Mouse (Mus musculus): ENCODE measurements around the gene Qtrt2.

The Qtrt2 gene

DNA sequence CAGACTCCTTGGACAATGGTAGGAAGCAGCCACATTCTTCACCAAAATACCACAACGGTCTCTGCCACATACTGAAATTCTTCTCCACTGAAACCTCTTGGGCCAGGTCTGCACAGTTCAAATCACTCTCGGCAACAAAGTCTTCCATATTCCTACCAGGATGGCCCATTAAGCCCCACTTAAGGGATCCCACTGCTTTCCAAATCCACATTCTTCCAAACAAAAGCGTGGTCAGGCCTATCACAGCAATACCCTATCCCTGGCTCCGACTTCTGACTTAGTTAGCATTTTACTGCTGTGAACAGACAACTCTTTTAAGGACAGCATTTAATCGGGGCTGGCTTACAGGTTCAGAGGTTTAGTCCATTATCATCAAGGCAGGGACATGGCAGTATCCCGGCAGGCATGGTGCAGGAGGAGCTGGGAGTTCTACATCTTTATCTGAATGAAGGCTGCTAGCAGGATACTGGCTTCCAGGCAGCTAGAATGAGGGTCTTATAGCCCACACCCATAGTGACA lies at the start of gene Qtrt2:
Gene Qtrt2 (minus strand): TSS at position 469 of the 519 bp plus-strand sequence.
- DNase-seq (ENCODE audit: low read depth, low spot score) = peak; percentile 54

GRCm38 (mm10) chr16:43973606-43974220 lies 47.1 kb upstream of the Qtrt2 start:
- DNase-seq (ENCODE audit: low read depth, low spot score) = no peak

- DNase-seq (ENCODE audit: low read depth, low spot score) = no peak
Observed at GRCm38 (mm10) chr16:43973147-43973546, 46.5 kb upstream of the Qtrt2 start.

- DNase-seq (ENCODE audit: low read depth, low spot score) = no peak
Observed at GRCm38 (mm10) chr16:43972391-43972790, 45.8 kb upstream of the Qtrt2 start.

GRCm38 (mm10) chr16:43971741-43972140 lies 45.1 kb upstream of the Qtrt2 start:
- no peak for DNase-seq (ENCODE audit: low read depth, low spot score)

GRCm38 (mm10) chr16:43971189-43971588 lies 44.6 kb upstream of the Qtrt2 start:
- DNase-seq (ENCODE audit: low read depth, low spot score) = no peak

GRCm38 (mm10) chr16:43970426-43970825 lies 43.8 kb upstream of the Qtrt2 start:
- no peak for DNase-seq (ENCODE audit: low read depth, low spot score)

- no peak for DNase-seq (ENCODE audit: low read depth, low spot score)
Observed at GRCm38 (mm10) chr16:43965781-43966389, 39.3 kb upstream of the Qtrt2 start.

DNA sequence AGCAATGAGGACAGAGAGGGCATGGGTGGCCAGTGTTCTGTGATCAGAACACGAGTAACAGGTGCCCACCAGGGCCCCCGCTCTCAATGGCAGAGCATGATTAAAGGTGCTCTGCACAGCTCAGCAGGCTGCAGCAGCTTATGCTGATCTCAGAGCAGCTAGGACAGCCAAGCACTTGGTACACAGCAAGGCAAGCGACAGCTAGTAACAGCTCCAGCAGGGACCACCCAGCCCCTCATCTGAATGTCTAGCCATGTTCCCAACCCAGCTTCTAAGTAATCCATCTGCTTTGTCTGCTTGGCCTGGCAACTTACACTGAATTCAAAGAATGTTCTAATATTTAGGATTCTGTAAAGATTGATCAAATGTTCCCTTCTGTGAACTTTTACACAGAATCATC lies 37.2 kb upstream of the Qtrt2 start:
- no peak for DNase-seq (ENCODE audit: low read depth, low spot score)

DNA sequence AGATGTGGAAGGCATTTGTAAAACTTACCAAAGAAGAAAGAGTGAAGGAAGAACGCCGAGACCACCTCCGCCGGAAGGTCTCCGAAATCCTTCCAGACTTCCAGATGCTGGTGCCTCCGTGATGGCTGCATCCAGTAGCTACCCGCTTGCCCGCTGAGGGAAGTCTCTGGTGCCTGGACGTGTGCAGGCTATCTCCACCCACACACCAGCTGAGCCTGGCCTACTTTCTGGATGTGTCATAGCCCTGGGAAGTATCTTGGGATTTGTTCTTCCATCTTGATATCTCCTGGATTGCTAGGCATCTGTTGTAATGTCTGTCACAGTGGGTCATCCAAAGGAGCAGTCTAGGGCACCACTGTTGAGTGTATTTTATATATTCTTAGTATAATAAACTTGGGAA lies 36.7 kb upstream of the Qtrt2 start:
- no peak for DNase-seq (ENCODE audit: low read depth, low spot score)

DNA sequence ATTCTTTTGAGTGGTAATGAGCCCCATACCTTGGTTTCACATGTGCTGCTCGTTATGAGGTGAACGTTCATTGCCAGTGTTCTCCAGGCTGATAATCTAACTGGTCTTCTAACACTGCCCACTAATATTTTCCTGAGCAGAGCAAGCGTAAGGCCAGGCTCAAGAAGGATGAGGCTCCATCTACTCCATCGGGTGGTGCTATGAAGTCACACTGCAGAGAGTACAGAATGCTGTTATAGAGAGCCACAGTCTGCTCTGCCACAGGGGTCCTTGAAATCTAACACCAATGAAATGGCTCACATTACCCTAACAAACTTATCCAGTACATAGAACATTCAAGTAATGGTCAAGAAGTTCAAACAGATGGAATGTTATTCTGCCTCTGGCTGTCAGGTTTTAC lies 31.4 kb upstream of the Qtrt2 start:
- DNase-seq (ENCODE audit: low read depth, low spot score) = no peak

DNA sequence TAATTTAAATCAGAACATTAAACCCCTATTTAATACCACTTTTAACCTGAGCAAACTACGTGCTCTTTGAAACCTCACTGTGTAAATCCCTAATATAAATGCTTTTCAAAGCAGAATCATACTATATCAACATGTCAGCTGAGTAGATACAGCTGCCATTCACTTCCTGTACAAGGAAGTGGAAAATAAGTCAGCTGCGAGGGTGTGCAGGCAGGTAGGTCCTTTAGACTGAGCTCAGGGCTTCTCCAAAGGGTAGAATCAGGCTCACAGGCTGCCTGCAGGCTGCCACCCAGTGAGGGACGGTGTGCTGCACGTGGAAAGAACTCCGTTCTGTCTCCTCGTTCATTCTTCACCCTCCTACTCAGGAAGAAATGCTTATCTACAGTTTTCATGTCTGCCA lies 28.3 kb upstream of the Qtrt2 start:
- no peak for DNase-seq (ENCODE audit: low read depth, low spot score)

DNA sequence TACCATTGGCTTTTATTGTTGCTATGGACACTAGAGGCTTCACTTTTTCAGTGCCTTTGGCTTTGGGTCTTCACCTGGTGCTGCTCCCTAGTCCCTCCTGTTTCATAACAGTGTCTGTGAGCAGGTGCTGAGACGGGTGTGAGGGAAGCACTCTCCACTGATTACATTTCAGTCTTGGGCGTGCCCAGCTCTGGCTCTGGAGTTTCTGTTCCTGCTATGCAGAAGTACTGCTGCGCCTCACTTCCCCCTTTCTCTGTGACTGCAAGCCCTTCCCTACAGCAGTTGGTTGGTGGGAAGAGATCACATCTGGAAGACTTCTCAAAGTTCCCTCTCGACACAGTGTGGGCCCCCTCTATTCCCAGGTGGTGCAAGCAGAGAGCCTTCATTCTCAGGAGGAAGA lies 25.0 kb upstream of the Qtrt2 start:
- DNase-seq (ENCODE audit: low read depth, low spot score) = no peak

- DNase-seq (ENCODE audit: low read depth, low spot score) = no peak
Observed at GRCm38 (mm10) chr16:43945869-43946268, 19.3 kb upstream of the Qtrt2 start.

DNA sequence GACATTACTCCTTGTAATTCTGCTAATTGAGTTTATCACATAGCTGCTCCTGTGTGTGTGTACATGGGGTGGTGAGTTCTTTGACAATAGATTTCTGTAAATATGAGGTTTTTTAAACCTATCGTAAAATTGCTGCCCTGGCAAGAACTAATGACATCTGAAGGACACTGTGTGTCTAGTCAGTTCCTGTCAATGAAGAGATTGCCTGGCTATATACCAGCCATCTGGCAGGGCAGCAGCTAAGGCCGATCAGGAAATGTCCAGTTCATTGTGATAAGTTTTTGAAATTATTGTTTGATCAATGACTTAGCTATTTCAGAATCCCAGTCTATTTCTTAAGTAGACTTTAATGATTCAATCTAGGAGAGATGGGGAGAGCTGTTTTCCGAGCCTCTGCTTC lies 18.7 kb upstream of the Qtrt2 start:
- DNase-seq (ENCODE audit: low read depth, low spot score) = no peak

DNA sequence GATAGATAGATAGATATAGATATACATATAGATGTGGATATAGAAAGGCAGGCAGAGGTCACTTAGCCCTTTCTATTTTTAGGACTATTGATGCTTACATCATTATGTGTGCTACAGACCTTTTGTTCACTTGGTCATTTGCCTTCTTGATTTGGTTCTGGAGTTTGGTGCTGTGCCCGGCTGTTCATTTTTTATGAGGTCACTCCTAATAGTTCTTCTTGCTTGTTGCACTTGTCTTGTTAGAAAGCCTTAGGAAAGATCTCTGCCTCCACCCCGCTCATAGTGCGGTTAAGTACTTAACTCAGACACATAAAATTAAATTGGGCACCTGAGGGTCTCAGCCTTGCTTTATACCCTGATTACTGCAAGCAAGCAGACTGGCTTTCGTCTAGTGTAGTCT lies 14.2 kb upstream of the Qtrt2 start:
- DNase-seq (ENCODE audit: low read depth, low spot score) = no peak

DNA sequence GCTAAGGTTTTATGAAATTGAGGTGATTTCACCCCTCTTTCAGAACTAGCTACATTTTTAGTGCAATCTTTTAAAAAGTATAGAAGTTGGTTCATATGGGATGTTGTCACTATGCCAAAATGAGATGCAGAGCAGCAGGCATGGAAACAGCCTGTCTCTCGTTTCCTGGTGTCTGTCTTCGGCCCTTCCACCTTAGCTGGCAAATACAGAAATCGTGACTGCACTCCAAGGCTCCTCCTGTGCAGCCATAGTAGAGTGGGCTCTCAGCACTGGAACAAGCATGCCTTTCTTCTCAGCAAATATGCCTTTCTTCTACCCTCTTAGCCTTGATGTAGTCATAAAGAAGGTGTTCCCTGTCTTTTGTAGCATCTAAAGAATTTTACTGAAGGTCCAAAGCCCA lies 9.3 kb upstream of the Qtrt2 start:
- no peak for DNase-seq (ENCODE audit: low read depth, low spot score)

- DNase-seq (ENCODE audit: low read depth, low spot score) = no peak
Observed at GRCm38 (mm10) chr16:43935367-43935766, 8.8 kb upstream of the Qtrt2 start.

DNA sequence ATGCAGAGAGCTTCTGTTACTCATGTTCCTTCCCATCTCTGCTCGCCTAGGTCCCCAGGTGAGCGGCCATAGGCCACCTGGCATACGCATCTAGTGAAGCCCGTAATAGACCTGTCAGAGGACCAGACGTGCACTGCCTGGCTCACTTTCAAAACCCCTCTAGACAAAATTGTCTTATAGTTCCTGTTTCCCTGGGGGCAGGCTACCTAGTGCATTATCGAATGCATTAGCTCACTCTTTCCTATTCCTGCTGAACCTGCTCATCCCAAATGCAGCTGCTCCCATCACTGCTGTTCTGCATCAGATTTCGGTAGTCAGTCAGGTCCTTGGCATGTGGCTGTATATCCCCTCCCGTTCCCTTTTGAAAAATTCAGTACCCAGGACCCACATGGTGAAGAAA lies 8.2 kb upstream of the Qtrt2 start:
- DNase-seq (ENCODE audit: low read depth, low spot score) = no peak

- no peak for DNase-seq (ENCODE audit: low read depth, low spot score)
Observed at GRCm38 (mm10) chr16:43933041-43933440, 6.4 kb upstream of the Qtrt2 start.

DNA sequence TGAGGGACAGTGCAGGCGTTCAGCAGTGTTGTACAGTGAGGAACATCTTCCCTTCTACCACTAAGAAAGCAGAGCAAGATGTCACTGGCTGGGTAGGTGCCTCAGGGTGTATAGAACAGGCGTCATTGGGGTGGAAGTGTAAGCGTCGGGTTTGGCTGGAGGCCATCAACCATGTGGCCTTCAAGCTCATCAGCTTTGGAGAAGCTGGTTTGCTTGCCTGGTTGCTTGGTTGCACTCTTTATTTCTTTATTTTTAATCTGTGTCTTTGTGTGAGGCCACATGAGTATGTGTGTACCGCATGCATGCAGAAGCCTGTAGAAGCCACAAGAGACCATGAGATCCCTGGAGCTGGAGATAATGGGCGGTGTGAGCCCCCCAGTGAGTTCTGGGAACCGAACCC lies 5.7 kb upstream of the Qtrt2 start:
- DNase-seq (ENCODE audit: low read depth, low spot score) = no peak

DNA sequence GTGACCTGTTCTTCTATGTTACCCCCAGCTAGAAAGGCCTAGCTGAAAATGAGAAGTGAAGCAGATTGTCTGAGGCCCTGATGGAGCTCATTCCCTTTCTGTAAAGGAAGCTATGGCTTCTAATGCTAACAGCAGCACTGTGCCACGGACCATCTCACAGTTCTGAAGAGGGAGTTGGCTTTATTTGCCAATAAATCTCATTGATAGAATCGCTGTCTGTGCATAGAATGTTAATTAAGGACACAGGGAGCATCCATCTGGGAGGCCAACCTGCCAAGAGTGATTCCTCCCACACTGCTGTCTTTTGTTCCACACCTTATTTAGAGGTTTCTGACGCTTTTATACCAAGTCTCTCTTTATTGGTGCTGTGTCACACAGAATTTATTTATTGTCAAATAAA lies 4.9 kb upstream of the Qtrt2 start:
- DNase-seq (ENCODE audit: low read depth, low spot score) = no peak

DNA sequence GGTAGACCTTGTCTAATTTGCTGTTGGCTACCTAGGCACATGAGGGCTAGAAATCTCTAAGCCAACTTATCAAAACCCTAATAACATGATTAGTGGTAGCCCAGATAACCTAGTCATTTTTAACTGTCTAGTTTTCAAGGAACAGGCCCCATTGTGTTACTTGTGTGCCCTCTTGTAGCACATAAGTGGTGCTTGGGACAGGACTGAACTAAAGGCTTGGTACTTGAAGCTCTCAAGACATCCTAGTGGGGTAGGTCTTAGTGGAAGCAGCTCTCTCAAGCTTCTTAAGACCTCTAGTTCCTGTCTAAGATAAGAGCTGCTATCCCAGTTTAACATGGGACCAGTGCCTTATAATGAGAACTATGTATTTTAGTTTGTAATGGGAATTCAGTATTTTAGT lies 4.0 kb upstream of the Qtrt2 start:
- DNase-seq (ENCODE audit: low read depth, low spot score) = no peak

GRCm38 (mm10) chr16:43925846-43926245 lies 763 bp downstream of the Qtrt2 start:
- DNase-seq (ENCODE audit: low read depth, low spot score) = no peak

Data from WW6 (cell line).